Mouse (Mus musculus): ENCODE measurements around the gene Map3k9. TPM values are rescaled to one million over a fixed set of nuclear protein-coding genes. Genes with fewer than 3 reads are reported as not detected.
A peak's percentile ranks its signal among the peaks of the same experiment; 100 is the strongest.

Map3k9 gene
- polyA plus RNA-seq, 1 experiment from 2014 or later: 2.4 TPM

GRCm38 (mm10) chr12:81779831-81780230, 1.1 kb downstream of the Map3k9 start:
- Histone ChIP-seq H3K4me3 (ENCODE audit: low read depth, low read length) (peak overlapping the region; percentile 50), H3K36me3 (ENCODE audit: control insufficient read depth, insufficient read depth, low read length) (no peaks in the 10 kb centered on the region), H3K4me1 (replicated peaks; ENCODE audit: control insufficient read depth, insufficient read depth, low read length) (no peaks in the 10 kb centered on the region; the same call in 1 of the 2 replicates), H3K27ac (ENCODE audit: low read depth) (no peak overlapping the region), H3K9me3 (ENCODE audit: control insufficient read depth, low read length) (no peaks in the 10 kb centered on the region), H3K4me2 (ENCODE audit: low read length) (peak overlapping the region; percentile 76), H3K27me3 (replicated peaks; ENCODE audit: control insufficient read depth, insufficient read depth, low read length) (peaks cover 20% of the 10 kb centered on the region), H3K9ac (ENCODE audit: low read length) (peak overlapping the region; percentile 6)
- peak; percentile 62 for DNase-seq (ENCODE audit: low spot score)
- 5% methylated on average over 12 of the region's 12 CpGs for WGBS
- peak; percentile 42 for ATAC-seq (replicated peaks; ENCODE audit: low FRiP score, low TSS enrichment, low read depth)

GRCm38 (mm10) chr12:81776191-81776590, 4.8 kb downstream of the Map3k9 start:
- Histone ChIP-seq H3K36me3 (ENCODE audit: control insufficient read depth, insufficient read depth, low read length) (0 out of 2 replicates have a peak, but pooled peaks cover 5% of the 10 kb centered on the region), H3K4me1 (replicated peaks; ENCODE audit: control insufficient read depth, insufficient read depth, low read length) (no peaks in the 10 kb centered on the region), H3K9me3 (ENCODE audit: control insufficient read depth, low read length) (no peaks in the 10 kb centered on the region), H3K27ac (ENCODE audit: low read depth) (no peak overlapping the region), H3K4me2 (ENCODE audit: low read length) (no peak overlapping the region), H3K4me3 (ENCODE audit: low read depth, low read length) (no peak overlapping the region), H3K9ac (ENCODE audit: low read length) (no peak overlapping the region), H3K27me3 (replicated peaks; ENCODE audit: control insufficient read depth, insufficient read depth, low read length) (peaks cover 15% of the 10 kb centered on the region)
- 42% methylated on average over 3 of the region's 3 CpGs for WGBS
- DNase-seq (ENCODE audit: low spot score): peak; percentile 69
- no peak for ATAC-seq (replicated peaks; ENCODE audit: low FRiP score, low TSS enrichment, low read depth)

GRCm38 (mm10) chr12:81775641-81776040, 5.3 kb downstream of the Map3k9 start:
- Histone ChIP-seq H3K36me3 (ENCODE audit: control insufficient read depth, insufficient read depth, low read length) (0 out of 2 replicates have a peak, but pooled peaks cover 5% of the 10 kb centered on the region), H3K27me3 (replicated peaks; ENCODE audit: control insufficient read depth, insufficient read depth, low read length) (peaks cover 13% of the 10 kb centered on the region), H3K4me1 (replicated peaks; ENCODE audit: control insufficient read depth, insufficient read depth, low read length) (no peaks in the 10 kb centered on the region), H3K27ac (ENCODE audit: low read depth) (no peak overlapping the region), H3K9me3 (ENCODE audit: control insufficient read depth, low read length) (no peaks in the 10 kb centered on the region), H3K9ac (ENCODE audit: low read length) (no peak overlapping the region), H3K4me3 (ENCODE audit: low read depth, low read length) (no peak overlapping the region), H3K4me2 (ENCODE audit: low read length) (no peak overlapping the region)
- ATAC-seq (replicated peaks; ENCODE audit: low FRiP score, low TSS enrichment, low read depth) (no peak), DNase-seq (ENCODE audit: low spot score) (no peak)
- 90% methylated on average over 2 of the region's 2 CpGs for WGBS

GRCm38 (mm10) chr12:81774186-81774585, 6.8 kb downstream of the Map3k9 start:
- no peaks in the 10 kb centered on the region for H3K27me3 ChIP-seq (replicated peaks; ENCODE audit: control insufficient read depth, insufficient read depth, low read length)
- H3K27ac ChIP-seq (ENCODE audit: low read depth): no peak overlapping the region
- ATAC-seq (replicated peaks; ENCODE audit: low FRiP score, low TSS enrichment, low read depth) (no peak), DNase-seq (ENCODE audit: low spot score) (no peak)
- 88% methylated on average over 4 of the region's 4 CpGs for WGBS
- no peaks in the 10 kb centered on the region for H3K9me3 ChIP-seq (ENCODE audit: control insufficient read depth, low read length)
- H3K9ac ChIP-seq (ENCODE audit: low read length): no peak overlapping the region
- no peak overlapping the region for H3K4me2 ChIP-seq (ENCODE audit: low read length)
- H3K4me3 ChIP-seq (ENCODE audit: low read depth, low read length): no peak overlapping the region
- 0 out of 2 replicates have a peak, but pooled peaks cover 5% of the 10 kb centered on the region for H3K36me3 ChIP-seq (ENCODE audit: control insufficient read depth, insufficient read depth, low read length)
- no peaks in the 10 kb centered on the region for H3K4me1 ChIP-seq (replicated peaks; ENCODE audit: control insufficient read depth, insufficient read depth, low read length)

GRCm38 (mm10) chr12:81769458-81769857, 11.5 kb downstream of the Map3k9 start:
- DNase-seq (ENCODE audit: low spot score) (no peak), ATAC-seq (replicated peaks; ENCODE audit: low FRiP score, low TSS enrichment, low read depth) (no peak)
- H3K27ac ChIP-seq (ENCODE audit: low read depth): no peak overlapping the region
- H3K9ac ChIP-seq (ENCODE audit: low read length): no peak overlapping the region
- whole genome bisulfite sequencing: 91% methylated on average over 4 of the region's 4 CpGs
- H3K4me3 ChIP-seq (ENCODE audit: low read depth, low read length): no peak overlapping the region
- 0 out of 2 replicates have a peak, but pooled peaks cover 5% of the 10 kb centered on the region for H3K36me3 ChIP-seq (ENCODE audit: control insufficient read depth, insufficient read depth, low read length)
- no peak overlapping the region for H3K4me2 ChIP-seq (ENCODE audit: low read length)
- no peaks in the 10 kb centered on the region for H3K4me1 ChIP-seq (replicated peaks; ENCODE audit: control insufficient read depth, insufficient read depth, low read length)
- no peaks in the 10 kb centered on the region for H3K27me3 ChIP-seq (replicated peaks; ENCODE audit: control insufficient read depth, insufficient read depth, low read length)
- H3K9me3 ChIP-seq (ENCODE audit: control insufficient read depth, low read length): no peaks in the 10 kb centered on the region

GRCm38 (mm10) chr12:81765386-81765785, 15.6 kb downstream of the Map3k9 start:
- no peak overlapping the region for H3K4me3 ChIP-seq (ENCODE audit: low read depth, low read length)
- H3K4me2 ChIP-seq (ENCODE audit: low read length): no peak overlapping the region
- H3K9ac ChIP-seq (ENCODE audit: low read length): no peak overlapping the region
- 85% methylated on average over 6 of the region's 6 CpGs for WGBS
- no peaks in the 10 kb centered on the region for H3K36me3 ChIP-seq (ENCODE audit: control insufficient read depth, insufficient read depth, low read length)
- H3K27ac ChIP-seq (ENCODE audit: low read depth): no peak overlapping the region
- no peaks in the 10 kb centered on the region for H3K9me3 ChIP-seq (ENCODE audit: control insufficient read depth, low read length)
- H3K27me3 ChIP-seq (replicated peaks; ENCODE audit: control insufficient read depth, insufficient read depth, low read length): no peaks in the 10 kb centered on the region
- no peaks in the 10 kb centered on the region for H3K4me1 ChIP-seq (replicated peaks; ENCODE audit: control insufficient read depth, insufficient read depth, low read length)
- ATAC-seq (replicated peaks; ENCODE audit: low FRiP score, low TSS enrichment, low read depth): no peak
- DNase-seq (ENCODE audit: low spot score): no peak

GRCm38 (mm10) chr12:81764370-81764769, 16.6 kb downstream of the Map3k9 start:
- H3K36me3 ChIP-seq (ENCODE audit: control insufficient read depth, insufficient read depth, low read length): no peaks in the 10 kb centered on the region
- ATAC-seq (replicated peaks; ENCODE audit: low FRiP score, low TSS enrichment, low read depth): no peak
- 96% methylated on average over 5 of the region's 5 CpGs for WGBS
- H3K9ac ChIP-seq (ENCODE audit: low read length): no peak overlapping the region
- H3K9me3 ChIP-seq (ENCODE audit: control insufficient read depth, low read length): no peaks in the 10 kb centered on the region
- no peak for DNase-seq (ENCODE audit: low spot score)
- no peak overlapping the region for H3K4me3 ChIP-seq (ENCODE audit: low read depth, low read length)
- no peak overlapping the region for H3K4me2 ChIP-seq (ENCODE audit: low read length)
- H3K27me3 ChIP-seq (replicated peaks; ENCODE audit: control insufficient read depth, insufficient read depth, low read length): no peaks in the 10 kb centered on the region
- H3K27ac ChIP-seq (ENCODE audit: low read depth): no peak overlapping the region
- no peaks in the 10 kb centered on the region for H3K4me1 ChIP-seq (replicated peaks; ENCODE audit: control insufficient read depth, insufficient read depth, low read length)

GRCm38 (mm10) chr12:81754651-81755050, 26.3 kb downstream of the Map3k9 start:
- Histone ChIP-seq H3K36me3 (ENCODE audit: control insufficient read depth, insufficient read depth, low read length) (no peaks in the 10 kb centered on the region), H3K27me3 (replicated peaks; ENCODE audit: control insufficient read depth, insufficient read depth, low read length) (no peaks in the 10 kb centered on the region), H3K27ac (ENCODE audit: low read depth) (no peak overlapping the region), H3K9me3 (ENCODE audit: control insufficient read depth, low read length) (no peaks in the 10 kb centered on the region), H3K9ac (ENCODE audit: low read length) (no peak overlapping the region), H3K4me3 (ENCODE audit: low read depth, low read length) (no peak overlapping the region), H3K4me1 (replicated peaks; ENCODE audit: control insufficient read depth, insufficient read depth, low read length) (no peaks in the 10 kb centered on the region), H3K4me2 (ENCODE audit: low read length) (no peak overlapping the region)
- 63% methylated on average over 7 of the region's 7 CpGs for WGBS
- DNase-seq (ENCODE audit: low spot score): no peak
- ATAC-seq (replicated peaks; ENCODE audit: low FRiP score, low TSS enrichment, low read depth): no peak

- no peak overlapping the region for H3K4me2 ChIP-seq (ENCODE audit: low read length)
- ATAC-seq (replicated peaks; ENCODE audit: low FRiP score, low TSS enrichment, low read depth): no peak
- H3K4me1 ChIP-seq (replicated peaks; ENCODE audit: control insufficient read depth, insufficient read depth, low read length): no peaks in the 10 kb centered on the region; the same call in 1 of the 2 replicates
- H3K9me3 ChIP-seq (ENCODE audit: control insufficient read depth, low read length): no peaks in the 10 kb centered on the region
- no peak overlapping the region for H3K9ac ChIP-seq (ENCODE audit: low read length)
- no peak for DNase-seq (ENCODE audit: low spot score)
- no peak overlapping the region for H3K27ac ChIP-seq (ENCODE audit: low read depth)
- H3K27me3 ChIP-seq (replicated peaks; ENCODE audit: control insufficient read depth, insufficient read depth, low read length): no peaks in the 10 kb centered on the region
- 74% methylated on average over 4 of the region's 4 CpGs for WGBS
- no peak overlapping the region for H3K4me3 ChIP-seq (ENCODE audit: low read depth, low read length)
- no peaks in the 10 kb centered on the region for H3K36me3 ChIP-seq (ENCODE audit: control insufficient read depth, insufficient read depth, low read length)
Observed at GRCm38 (mm10) chr12:81751116-81751515, 29.9 kb downstream of the Map3k9 start.
